Mouse (Mus musculus) midbrain, embryonic 11.5 days (tissue): ENCODE measurements around the gene Zfp365. TPM values are rescaled to one million over a fixed set of nuclear protein-coding genes. Genes with fewer than 3 reads are reported as not detected.
A peak's percentile ranks its signal among the peaks of the same experiment; 100 is the strongest.

Source experiments
- ATAC-seq: fragments of 200-750 bp; cut with Nextera tagmentation; 2 replicates; pipeline ENCODE4 v1.8.0; 2017; ENCODE audit warnings: moderate TSS enrichment, moderate library complexity; ENCODE audit not compliant: low FRiP score
- DNase-seq: peaks from one replicate; pipeline ENCODE4 v3.0.0; 2015; ENCODE audit warnings: low spot score; ENCODE audit errors: missing footprints
- H3K27ac ChIP-seq: fragments of 300-500 bp; sonication (generic); 2 replicates; pipeline ENCODE4 v1.5.1; 2014; ENCODE audit warnings: low read depth, low read length
- H3K27me3 ChIP-seq: fragments of 300-500 bp; sonication (generic); 2 replicates; pipeline ENCODE4 v1.6.1; 2014; ENCODE audit warnings: mild to moderate bottlenecking, low read length, moderate library complexity, mixed read lengths; ENCODE audit not compliant: control insufficient read depth, insufficient read depth
- H3K36me3 ChIP-seq: fragments of 300-500 bp; sonication (generic); 2 replicates; pipeline ENCODE4 v1.6.1; 2014; ENCODE audit warnings: mild to moderate bottlenecking, low read length, moderate library complexity, mixed read lengths; ENCODE audit not compliant: control insufficient read depth, insufficient read depth
- H3K4me1 ChIP-seq: fragments of 300-500 bp; sonication (generic); 2 replicates; pipeline ENCODE4 v1.6.1; 2014; ENCODE audit warnings: low read length; ENCODE audit not compliant: control insufficient read depth, insufficient read depth
- H3K4me2 ChIP-seq: fragments of 300-500 bp; sonication (generic); 2 replicates; pipeline ENCODE4 v1.6.1; 2014; ENCODE audit warnings: mild to moderate bottlenecking, moderate library complexity
- H3K4me3 ChIP-seq: fragments of 300-500 bp; sonication (generic); 2 replicates; pipeline ENCODE4 v1.5.1; 2014; ENCODE audit warnings: low read depth, low read length
- H3K9ac ChIP-seq: fragments of 300-500 bp; sonication (generic); 2 replicates; pipeline ENCODE4 v1.6.1; 2014; ENCODE audit warnings: low read length
- H3K9me3 ChIP-seq: fragments of 300-500 bp; sonication (generic); 2 replicates; pipeline ENCODE4 v1.6.1; 2016; ENCODE audit warnings: low read length; ENCODE audit not compliant: control insufficient read depth
- WGBS: fragments of 180-500 bp; shearing (Covaris S2); extraction: QIAGEN DNeasy Blood & Tissue Kit; methylation state at CpG from one replicate; pipeline ENCODE4 v1.1.7; 2014; 5-methylcytosine and 5-hydroxymethylcytosine counted together
- polyA plus RNA-seq: library from polyadenylated mRNA; unstranded; fragments of >200 nt; fragmentation: Nextera tagmentation; extraction: Ambion mirVana; gene quantifications from 2 replicates; pipeline ENCODE4 v1.2.1, GENCODE M21; 2014

Zfp365 gene
- polyA plus RNA-seq, 1 experiment from 2014 or later, result 1.8 TPM

GRCm38 (mm10) chr10:67911447-67912336 is 770 bp downstream of the Zfp365 start:
- Histone ChIP-seq H3K4me3 (peak overlapping the region; percentile 45), H3K9ac (peak overlapping the region; percentile 50), H3K4me1 (no peaks in the 10 kb centered on the region; the same call in 1 of the 2 replicates), H3K9me3 (peaks cover 2% of the 10 kb centered on the region; the same call in 1 of the 2 replicates), H3K4me2 (peak overlapping the region; percentile 68), H3K27me3 (peaks cover 42% of the 10 kb centered on the region), H3K27ac (no peak overlapping the region), H3K36me3 (no peaks in the 10 kb centered on the region)
- DNase-seq (peak; percentile 81), ATAC-seq (peak; percentile 54)
- 20% methylated on average over 33 of the region's 33 CpGs for WGBS

- no peak overlapping the region for H3K4me3 ChIP-seq
- 95% methylated on average over 4 of the region's 4 CpGs for WGBS
- H3K9me3 ChIP-seq, result peaks cover 2% of the 10 kb centered on the region; the same call in 1 of the 2 replicates
- H3K4me2 ChIP-seq, result no peak overlapping the region
- no peaks in the 10 kb centered on the region; the same call in 1 of the 2 replicates for H3K4me1 ChIP-seq
- no peak overlapping the region for H3K27ac ChIP-seq
- H3K36me3 ChIP-seq, result no peaks in the 10 kb centered on the region
- no peak for ATAC-seq
- DNase-seq, result peak; percentile 53
- H3K27me3 ChIP-seq, result peaks cover 71% of the 10 kb centered on the region
- no peak overlapping the region for H3K9ac ChIP-seq
Observed at GRCm38 (mm10) chr10:67907931-67908330, 4.5 kb downstream of the Zfp365 start.

GRCm38 (mm10) chr10:67906926-67907325 is 5.5 kb downstream of the Zfp365 start:
- Histone ChIP-seq H3K27ac (no peak overlapping the region), H3K9me3 (peaks cover 2% of the 10 kb centered on the region; the same call in 1 of the 2 replicates), H3K4me3 (no peak overlapping the region), H3K4me1 (no peaks in the 10 kb centered on the region; the same call in 1 of the 2 replicates), H3K9ac (no peak overlapping the region), H3K4me2 (no peak overlapping the region), H3K36me3 (no peaks in the 10 kb centered on the region), H3K27me3 (peaks cover 77% of the 10 kb centered on the region)
- DNase-seq (peak; percentile 72), ATAC-seq (no peak)
- WGBS, result 90% methylated on average over 2 of the region's 2 CpGs

- H3K4me1 ChIP-seq, result no peaks in the 10 kb centered on the region; the same call in 1 of the 2 replicates
- no peak overlapping the region for H3K4me3 ChIP-seq
- H3K27ac ChIP-seq, result no peak overlapping the region
- H3K4me2 ChIP-seq, result no peak overlapping the region
- WGBS, result 84% methylated on average over 4 of the region's 4 CpGs
- peaks cover 69% of the 10 kb centered on the region for H3K27me3 ChIP-seq
- no peaks in the 10 kb centered on the region for H3K36me3 ChIP-seq
- H3K9me3 ChIP-seq, result peaks cover 2% of the 10 kb centered on the region; the same call in 1 of the 2 replicates
- no peak for ATAC-seq
- DNase-seq, result peak; percentile 69
- no peak overlapping the region for H3K9ac ChIP-seq
Observed at GRCm38 (mm10) chr10:67906063-67906462, 6.4 kb downstream of the Zfp365 start.

- DNase-seq (no peak), ATAC-seq (no peak)
- WGBS, result 80% methylated on average over 7 of the region's 7 CpGs
- H3K4me2 ChIP-seq, result no peak overlapping the region
- peaks cover 75% of the 10 kb centered on the region for H3K27me3 ChIP-seq
- H3K27ac ChIP-seq, result no peak overlapping the region
- no peak overlapping the region for H3K9ac ChIP-seq
- no peaks in the 10 kb centered on the region for H3K36me3 ChIP-seq
- no peaks in the 10 kb centered on the region; the same call in 1 of the 2 replicates for H3K4me1 ChIP-seq
- peaks cover 2% of the 10 kb centered on the region; the same call in 1 of the 2 replicates for H3K9me3 ChIP-seq
- no peak overlapping the region for H3K4me3 ChIP-seq
Observed at GRCm38 (mm10) chr10:67903387-67903786, 9.1 kb downstream of the Zfp365 start.

- Histone ChIP-seq H3K4me3 (no peak overlapping the region), H3K9me3 (peaks cover 4% of the 10 kb centered on the region; the same call in 1 of the 2 replicates), H3K9ac (no peak overlapping the region), H3K36me3 (no peaks in the 10 kb centered on the region), H3K4me1 (no peaks in the 10 kb centered on the region; the same call in 1 of the 2 replicates), H3K27ac (no peak overlapping the region), H3K27me3 (peaks cover 84% of the 10 kb centered on the region), H3K4me2 (no peak overlapping the region)
- DNase-seq (peak; percentile 92), ATAC-seq (peak; percentile 84)
- 5% methylated on average over 5 of the region's 5 CpGs for WGBS
Observed at GRCm38 (mm10) chr10:67901179-67901578, 11.3 kb downstream of the Zfp365 start.

GRCm38 (mm10) chr10:67898949-67899675 is 13.3 kb downstream of the Zfp365 start:
- H3K4me3 ChIP-seq, result no peak overlapping the region
- no peaks in the 10 kb centered on the region for H3K36me3 ChIP-seq
- no peak for ATAC-seq
- H3K27ac ChIP-seq, result no peak overlapping the region
- H3K9me3 ChIP-seq, result peaks cover 4% of the 10 kb centered on the region; the same call in 1 of the 2 replicates
- no peak overlapping the region for H3K9ac ChIP-seq
- no peak overlapping the region for H3K4me2 ChIP-seq
- 75% methylated on average over 4 of the region's 4 CpGs for WGBS
- peaks cover 81% of the 10 kb centered on the region for H3K27me3 ChIP-seq
- no peak for DNase-seq
- H3K4me1 ChIP-seq, result no peaks in the 10 kb centered on the region; the same call in 1 of the 2 replicates

GRCm38 (mm10) chr10:67898355-67898935 is 14.0 kb downstream of the Zfp365 start:
- no peak for ATAC-seq
- no peak overlapping the region for H3K4me3 ChIP-seq
- WGBS, result 90% methylated on average over 9 of the region's 9 CpGs
- no peak overlapping the region for H3K27ac ChIP-seq
- H3K36me3 ChIP-seq, result no peaks in the 10 kb centered on the region
- H3K27me3 ChIP-seq, result peaks cover 80% of the 10 kb centered on the region
- no peak for DNase-seq
- no peak overlapping the region for H3K4me2 ChIP-seq
- no peak overlapping the region for H3K9ac ChIP-seq
- H3K9me3 ChIP-seq, result peaks cover 4% of the 10 kb centered on the region; the same call in 1 of the 2 replicates
- no peaks in the 10 kb centered on the region; the same call in 1 of the 2 replicates for H3K4me1 ChIP-seq
